Mouse (Mus musculus) lung, embryonic 14.5 days (tissue): Measurements from ENCODE around the gene Kctd20. TPM values are rescaled to one million over a fixed set of nuclear protein-coding genes. Genes with fewer than 3 reads are reported as not detected.

ENCODE experiments used
- ATAC-seq: fragments of 200-750 bp; cut with Nextera tagmentation; 2 replicates; pipeline ENCODE4 v1.8.0; 2017; ENCODE audit warnings: mild to moderate bottlenecking, moderate TSS enrichment, moderate library complexity; ENCODE audit not compliant: insufficient read depth
- DNase-seq: peaks from one replicate; pipeline ENCODE4 v3.0.0-alpha.2; 2015
- H3K27ac ChIP-seq: fragments of 300-500 bp; sonication (generic); 2 replicates; pipeline ENCODE4 v1.5.1; 2014; ENCODE audit warnings: low read depth, mild to moderate bottlenecking, moderate library complexity
- H3K27me3 ChIP-seq: fragments of 300-500 bp; sonication (generic); 2 replicates; pipeline ENCODE4 v1.6.1; 2014; ENCODE audit warnings: low read length, control low read depth; ENCODE audit not compliant: insufficient read depth
- H3K36me3 ChIP-seq: fragments of 300-500 bp; sonication (generic); 2 replicates; pipeline ENCODE4 v1.6.1; 2014; ENCODE audit warnings: control low read depth; ENCODE audit not compliant: insufficient read depth
- H3K4me1 ChIP-seq: fragments of 300-500 bp; sonication (generic); 2 replicates; pipeline ENCODE4 v1.6.1; 2014; ENCODE audit warnings: antibody characterized with exemption, control low read depth; ENCODE audit not compliant: insufficient read depth
- H3K4me2 ChIP-seq: fragments of 300-500 bp; sonication (generic); 2 replicates; pipeline ENCODE4 v1.6.1; 2014; ENCODE audit warnings: mild to moderate bottlenecking
- H3K4me3 ChIP-seq: fragments of 300-500 bp; sonication (generic); 2 replicates; pipeline ENCODE4 v1.5.1; 2014; ENCODE audit warnings: low read depth, low read length
- H3K9ac ChIP-seq: fragments of 300-500 bp; sonication (generic); 2 replicates; pipeline ENCODE4 v1.6.1; 2014
- H3K9me3 ChIP-seq: fragments of 300-500 bp; sonication (generic); 2 replicates; pipeline ENCODE4 v1.6.1; 2016; ENCODE audit warnings: low read depth, low read length, control low read depth
- CTCF ChIP-seq: IDR thresholded peaks from 2 replicates; pipeline ENCODE4 v1.5.1; 2016; ENCODE audit warnings: antibody characterized with exemption, low read depth
- WGBS: fragments of 180-500 bp; shearing (Covaris S2); extraction: QIAGEN DNeasy Blood & Tissue Kit; methylation state at CpG from one replicate; pipeline ENCODE4 v1.1.7; 2014; 5-methylcytosine and 5-hydroxymethylcytosine counted together
- polyA plus RNA-seq: library from polyadenylated mRNA; unstranded; fragments of >200 nt; fragmentation: Nextera tagmentation; extraction: Ambion mirVana; gene quantifications from 2 replicates; pipeline ENCODE4 v1.2.1, GENCODE M21; 2014

Gene Kctd20
- polyA plus RNA-seq, 1 experiment from 2014 or later, result 91.5 TPM

- TF ChIP-seq CTCF, result no peak
- no peak overlapping the region for H3K4me2 ChIP-seq
- ATAC-seq (no peak), DNase-seq (no peak)
- no peak overlapping the region for H3K9ac ChIP-seq
- no peaks in the 10 kb centered on the region for H3K27me3 ChIP-seq
- 86% methylated on average over 4 of the region's 4 CpGs for WGBS
- no peak overlapping the region for H3K27ac ChIP-seq
- no peaks in the 10 kb centered on the region for H3K4me1 ChIP-seq
- H3K36me3 ChIP-seq, result no peaks in the 10 kb centered on the region
- H3K4me3 ChIP-seq, result no peak overlapping the region
- no peaks in the 10 kb centered on the region for H3K9me3 ChIP-seq
Observed at GRCm38 (mm10) chr17:29009181-29009580, 57.4 kb downstream of the Kctd20 start.

GRCm38 (mm10) chr17:29014235-29014634 lies 62.5 kb downstream of the Kctd20 start:
- no peaks in the 10 kb centered on the region for H3K36me3 ChIP-seq
- no peaks in the 10 kb centered on the region for H3K9me3 ChIP-seq
- H3K4me3 ChIP-seq, result no peak overlapping the region
- TF ChIP-seq CTCF, result no peak
- H3K9ac ChIP-seq, result no peak overlapping the region
- H3K27ac ChIP-seq, result peak overlapping the region; percentile 54
- no peak overlapping the region for H3K4me2 ChIP-seq
- ATAC-seq (peak; percentile 83), DNase-seq (peak; percentile 85)
- no peaks in the 10 kb centered on the region for H3K27me3 ChIP-seq
- H3K4me1 ChIP-seq, result no peaks in the 10 kb centered on the region

- peak; percentile 57 for TF ChIP-seq CTCF
- Histone ChIP-seq H3K4me2 (no peak overlapping the region), H3K36me3 (no peaks in the 10 kb centered on the region), H3K9me3 (no peaks in the 10 kb centered on the region), H3K9ac (no peak overlapping the region), H3K27me3 (no peaks in the 10 kb centered on the region), H3K4me1 (no peaks in the 10 kb centered on the region), H3K27ac (no peak overlapping the region), H3K4me3 (no peak overlapping the region)
- ATAC-seq, result no peak
- 30% methylated on average over 2 of the region's 2 CpGs for WGBS
- DNase-seq, result peak; percentile 75
Observed at GRCm38 (mm10) chr17:29015638-29016037, 63.9 kb downstream of the Kctd20 start.

- H3K9me3 ChIP-seq, result no peaks in the 10 kb centered on the region
- no peak overlapping the region for H3K27ac ChIP-seq
- ATAC-seq, result no peak
- H3K4me1 ChIP-seq, result no peaks in the 10 kb centered on the region
- H3K4me3 ChIP-seq, result no peak overlapping the region
- no peak for TF ChIP-seq CTCF
- no peaks in the 10 kb centered on the region for H3K36me3 ChIP-seq
- 76% methylated on average over 4 of the region's 4 CpGs for whole genome bisulfite sequencing
- no peak for DNase-seq
- no peak overlapping the region for H3K9ac ChIP-seq
- no peaks in the 10 kb centered on the region for H3K27me3 ChIP-seq
- no peak overlapping the region for H3K4me2 ChIP-seq
Observed at GRCm38 (mm10) chr17:29016705-29017104, 65.0 kb downstream of the Kctd20 start.

- peak; percentile 49 for DNase-seq
- no peaks in the 10 kb centered on the region for H3K4me1 ChIP-seq
- no peak overlapping the region for H3K9ac ChIP-seq
- no peak overlapping the region for H3K27ac ChIP-seq
- no peak overlapping the region for H3K4me3 ChIP-seq
- H3K27me3 ChIP-seq, result no peaks in the 10 kb centered on the region
- WGBS, result 50% methylated on average over 11 of the region's 11 CpGs
- TF ChIP-seq CTCF, result peak; percentile 64
- H3K36me3 ChIP-seq, result no peaks in the 10 kb centered on the region
- ATAC-seq, result no peak
- no peak overlapping the region for H3K4me2 ChIP-seq
- no peaks in the 10 kb centered on the region for H3K9me3 ChIP-seq
Observed at GRCm38 (mm10) chr17:29018292-29018984, 66.7 kb downstream of the Kctd20 start.

Other genes starting within 250 kb of the Kctd20 start
- 3.1 and 5.2 TPM in 2 replicates for gene AC170998.1, start 225.9 kb upstream of the Kctd20 start, polyA plus RNA-seq
- gene Mapk13, start 182.7 kb upstream of the Kctd20 start, polyA plus RNA-seq, result 53.7 and 61.0 TPM in 2 replicates
- 10.0 and 12.5 TPM in 2 replicates for gene Brpf3, start 150.9 kb upstream of the Kctd20 start, polyA plus RNA-seq
- gene Pnpla1, start 93.5 kb upstream of the Kctd20 start, polyA plus RNA-seq, result 0.05 TPM in 1 of 2 replicates, not detected in the other
- gene 4930539E08Rik, start 36.6 kb upstream of the Kctd20 start, polyA plus RNA-seq, result 0.37 TPM in 1 of 2 replicates, not detected in the other
- 0.19 and 0.82 TPM in 2 replicates for gene Pxt1, start 8.1 kb upstream of the Kctd20 start, polyA plus RNA-seq
- gene Stk38, start 56.0 kb downstream of the Kctd20 start, polyA plus RNA-seq, result 103 and 104 TPM in 2 replicates
- gene Srsf3, start 80.7 kb downstream of the Kctd20 start, polyA plus RNA-seq, result 716 and 730 TPM in 2 replicates
- gene Cdkn1a, start 139.0 kb downstream of the Kctd20 start, polyA plus RNA-seq, result 12.4 and 13.6 TPM in 2 replicates
- gene Rab44, start 162.2 kb downstream of the Kctd20 start, polyA plus RNA-seq, result 0.46 and 1.1 TPM in 2 replicates